Mouse (Mus musculus): ENCODE data around the gene Drd5.

DNA sequence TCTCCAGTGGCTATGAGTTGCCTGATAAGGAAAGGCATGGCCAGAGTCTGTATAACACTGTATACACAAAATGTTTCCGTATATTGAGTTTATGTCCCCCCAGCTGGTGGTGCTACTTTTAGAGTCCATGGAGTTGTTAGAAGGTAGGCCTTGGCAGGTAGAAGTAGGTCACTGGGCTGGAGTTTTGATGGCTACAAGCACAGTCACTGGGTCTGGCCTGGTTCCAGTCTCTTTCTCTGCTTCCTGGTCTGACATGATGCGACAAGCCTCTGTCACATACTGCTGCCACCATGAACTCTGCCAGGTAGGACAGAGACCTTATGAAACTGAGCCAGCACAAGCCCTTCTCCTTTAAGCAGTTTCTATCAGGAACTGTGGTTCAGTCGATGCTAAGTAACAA is 30.7 kb upstream of the Drd5 start:
- no peak for TF ChIP-seq EP300 (IDR thresholded peaks at IDR 0.05; ENCODE audit: insufficient read depth, low read depth, low read length)
- no peak for TF ChIP-seq POLR2A (IDR thresholded peaks at IDR 0.05; ENCODE audit: insufficient read depth, low read depth, low read length)
